Mouse (Mus musculus): ENCODE data around the gene Egfr. TPM values are rescaled to one million over a fixed set of nuclear protein-coding genes. Genes with fewer than 3 reads are reported as not detected.

The Egfr gene
- polyA plus RNA-seq, 1 experiment from 2014 or later: 4.3 TPM

- DNase-seq (ENCODE audit: low spot score): no peak
- no peak overlapping the region for H3K9ac ChIP-seq (ENCODE audit: low read length)
- no peaks in the 10 kb centered on the region for H3K9me3 ChIP-seq (ENCODE audit: control insufficient read depth, low read length)
- H3K4me3 ChIP-seq (ENCODE audit: low read depth, low read length): no peak overlapping the region
- H3K4me1 ChIP-seq (replicated peaks; ENCODE audit: control insufficient read depth, insufficient read depth, low read length): no peaks in the 10 kb centered on the region
- 85% methylated on average over 4 of the region's 4 CpGs for WGBS
- no peak for ATAC-seq (replicated peaks; ENCODE audit: low FRiP score)
- no peak overlapping the region for H3K27ac ChIP-seq (ENCODE audit: low read depth, low read length)
- no peaks in the 10 kb centered on the region for H3K27me3 ChIP-seq (ENCODE audit: control insufficient read depth, insufficient read depth, low read length)
- no peak overlapping the region for H3K4me2 ChIP-seq (ENCODE audit: low read depth, low read length, severe bottlenecking)
- no peaks in the 10 kb centered on the region for H3K36me3 ChIP-seq (ENCODE audit: control insufficient read depth, insufficient read depth, low read length)
Measured at GRCm38 (mm10) chr11:16943016-16943415, 191.0 kb downstream of the Egfr start.

- no peak overlapping the region for H3K9ac ChIP-seq (ENCODE audit: low read length)
- WGBS: 22% methylated on average over 1 of the region's 1 CpGs
- H3K4me3 ChIP-seq (ENCODE audit: low read depth, low read length): no peak overlapping the region
- no peaks in the 10 kb centered on the region for H3K27me3 ChIP-seq (ENCODE audit: control insufficient read depth, insufficient read depth, low read length)
- ATAC-seq (replicated peaks; ENCODE audit: low FRiP score): no peak
- no peaks in the 10 kb centered on the region for H3K36me3 ChIP-seq (ENCODE audit: control insufficient read depth, insufficient read depth, low read length)
- no peaks in the 10 kb centered on the region for H3K9me3 ChIP-seq (ENCODE audit: control insufficient read depth, low read length)
- DNase-seq (ENCODE audit: low spot score): no peak
- H3K4me2 ChIP-seq (ENCODE audit: low read depth, low read length, severe bottlenecking): no peak overlapping the region
- 0 out of 2 replicates have a peak, but pooled peaks cover 4% of the 10 kb centered on the region for H3K4me1 ChIP-seq (replicated peaks; ENCODE audit: control insufficient read depth, insufficient read depth, low read length)
- H3K27ac ChIP-seq (ENCODE audit: low read depth, low read length): no peak overlapping the region
Measured at GRCm38 (mm10) chr11:16948756-16949155, 196.8 kb downstream of the Egfr start.

- Histone ChIP-seq H3K4me3 (ENCODE audit: low read depth, low read length) (peak overlapping the region; percentile 58), H3K4me2 (ENCODE audit: low read depth, low read length, severe bottlenecking) (peak overlapping the region; percentile 35), H3K27me3 (ENCODE audit: control insufficient read depth, insufficient read depth, low read length) (no peaks in the 10 kb centered on the region), H3K27ac (ENCODE audit: low read depth, low read length) (no peak overlapping the region), H3K4me1 (replicated peaks; ENCODE audit: control insufficient read depth, insufficient read depth, low read length) (0 out of 2 replicates have a peak, but pooled peaks cover 4% of the 10 kb centered on the region), H3K36me3 (ENCODE audit: control insufficient read depth, insufficient read depth, low read length) (no peaks in the 10 kb centered on the region), H3K9ac (ENCODE audit: low read length) (peak overlapping the region; percentile 43), H3K9me3 (ENCODE audit: control insufficient read depth, low read length) (no peaks in the 10 kb centered on the region)
- 52% methylated on average over 13 of the region's 13 CpGs for WGBS
- DNase-seq (ENCODE audit: low spot score) (no peak), ATAC-seq (replicated peaks; ENCODE audit: low FRiP score) (no peak)
Measured at GRCm38 (mm10) chr11:16950226-16950975, 198.4 kb downstream of the Egfr start.

- Histone ChIP-seq H3K27ac (ENCODE audit: low read depth, low read length) (peak within 1 kb of the TSS; percentile 70; the same call in 1 of the 2 replicates), H3K27me3 (ENCODE audit: control insufficient read depth, insufficient read depth, low read length) (no peaks in the 10 kb centered on the region), H3K9ac (ENCODE audit: low read length) (peak within 1 kb of the TSS; percentile 72), H3K4me3 (ENCODE audit: low read depth, low read length) (peak within 1 kb of the TSS; percentile 58), H3K9me3 (ENCODE audit: control insufficient read depth, low read length) (no peaks in the 10 kb centered on the region), H3K36me3 (ENCODE audit: control insufficient read depth, insufficient read depth, low read length) (no peaks in the 10 kb centered on the region), H3K4me1 (replicated peaks; ENCODE audit: control insufficient read depth, insufficient read depth, low read length) (0 out of 2 replicates have a peak, but pooled peaks cover 4% of the 10 kb centered on the region), H3K4me2 (ENCODE audit: low read depth, low read length, severe bottlenecking) (peak within 1 kb of the TSS; percentile 79)
- peak; percentile 95 for DNase-seq (ENCODE audit: low spot score)
- under 1% methylated on average over 38 of the region's 38 CpGs for WGBS
- ATAC-seq (replicated peaks; ENCODE audit: low FRiP score): peak; percentile 100
Measured at GRCm38 (mm10) chr11:16950976-16951760, 199.2 kb downstream of the Egfr start, which contains the start of gene Fbxo48. Gene Fbxo48, plus strand, starts transcription at chr11:16951375.

GRCm38 (mm10) chr11:16951761-16952010 is 199.7 kb downstream of the Egfr start:
- H3K4me2 ChIP-seq (ENCODE audit: low read depth, low read length, severe bottlenecking): peak overlapping the region; percentile 79
- 5% methylated on average over 9 of the region's 9 CpGs for WGBS
- H3K4me1 ChIP-seq (replicated peaks; ENCODE audit: control insufficient read depth, insufficient read depth, low read length): 0 out of 2 replicates have a peak, but pooled peaks cover 4% of the 10 kb centered on the region
- DNase-seq (ENCODE audit: low spot score) (no peak), ATAC-seq (replicated peaks; ENCODE audit: low FRiP score) (no peak)
- no peaks in the 10 kb centered on the region for H3K27me3 ChIP-seq (ENCODE audit: control insufficient read depth, insufficient read depth, low read length)
- H3K9ac ChIP-seq (ENCODE audit: low read length): peak overlapping the region; percentile 72
- H3K27ac ChIP-seq (ENCODE audit: low read depth, low read length): peak overlapping the region; percentile 70; the same call in 1 of the 2 replicates
- H3K36me3 ChIP-seq (ENCODE audit: control insufficient read depth, insufficient read depth, low read length): no peaks in the 10 kb centered on the region
- H3K4me3 ChIP-seq (ENCODE audit: low read depth, low read length): peak overlapping the region; percentile 58
- no peaks in the 10 kb centered on the region for H3K9me3 ChIP-seq (ENCODE audit: control insufficient read depth, low read length)

- Histone ChIP-seq H3K27ac (ENCODE audit: low read depth, low read length) (no peak overlapping the region), H3K9me3 (ENCODE audit: control insufficient read depth, low read length) (no peaks in the 10 kb centered on the region), H3K36me3 (ENCODE audit: control insufficient read depth, insufficient read depth, low read length) (no peaks in the 10 kb centered on the region), H3K27me3 (ENCODE audit: control insufficient read depth, insufficient read depth, low read length) (no peaks in the 10 kb centered on the region), H3K4me2 (ENCODE audit: low read depth, low read length, severe bottlenecking) (no peak overlapping the region), H3K9ac (ENCODE audit: low read length) (no peak overlapping the region), H3K4me1 (replicated peaks; ENCODE audit: control insufficient read depth, insufficient read depth, low read length) (0 out of 2 replicates have a peak, but pooled peaks cover 4% of the 10 kb centered on the region), H3K4me3 (ENCODE audit: low read depth, low read length) (no peak overlapping the region)
- DNase-seq (ENCODE audit: low spot score): no peak
- 90% methylated on average over 6 of the region's 6 CpGs for WGBS
- ATAC-seq (replicated peaks; ENCODE audit: low FRiP score): no peak
Measured at GRCm38 (mm10) chr11:16956115-16956862, 204.3 kb downstream of the Egfr start.

- Histone ChIP-seq H3K4me2 (ENCODE audit: low read depth, low read length, severe bottlenecking) (no peak overlapping the region), H3K4me3 (ENCODE audit: low read depth, low read length) (no peak overlapping the region), H3K36me3 (ENCODE audit: control insufficient read depth, insufficient read depth, low read length) (no peaks in the 10 kb centered on the region), H3K9ac (ENCODE audit: low read length) (no peak overlapping the region), H3K4me1 (replicated peaks; ENCODE audit: control insufficient read depth, insufficient read depth, low read length) (0 out of 2 replicates have a peak, but pooled peaks cover under 1% of the 10 kb centered on the region), H3K9me3 (ENCODE audit: control insufficient read depth, low read length) (no peaks in the 10 kb centered on the region), H3K27me3 (ENCODE audit: control insufficient read depth, insufficient read depth, low read length) (no peaks in the 10 kb centered on the region), H3K27ac (ENCODE audit: low read depth, low read length) (no peak overlapping the region)
- ATAC-seq (replicated peaks; ENCODE audit: low FRiP score): no peak
- 93% methylated on average over 6 of the region's 6 CpGs for WGBS
- DNase-seq (ENCODE audit: low spot score): no peak
Measured at GRCm38 (mm10) chr11:16957030-16957429, 205.0 kb downstream of the Egfr start.

GRCm38 (mm10) chr11:16958520-16958919 is 206.5 kb downstream of the Egfr start:
- WGBS: 87% methylated on average over 1 of the region's 1 CpGs
- H3K4me2 ChIP-seq (ENCODE audit: low read depth, low read length, severe bottlenecking): no peak overlapping the region
- H3K4me1 ChIP-seq (replicated peaks; ENCODE audit: control insufficient read depth, insufficient read depth, low read length): no peaks in the 10 kb centered on the region
- H3K27me3 ChIP-seq (ENCODE audit: control insufficient read depth, insufficient read depth, low read length): no peaks in the 10 kb centered on the region
- H3K9me3 ChIP-seq (ENCODE audit: control insufficient read depth, low read length): no peaks in the 10 kb centered on the region
- H3K36me3 ChIP-seq (ENCODE audit: control insufficient read depth, insufficient read depth, low read length): no peaks in the 10 kb centered on the region
- no peak overlapping the region for H3K27ac ChIP-seq (ENCODE audit: low read depth, low read length)
- ATAC-seq (replicated peaks; ENCODE audit: low FRiP score) (no peak), DNase-seq (ENCODE audit: low spot score) (no peak)
- H3K4me3 ChIP-seq (ENCODE audit: low read depth, low read length): no peak overlapping the region
- no peak overlapping the region for H3K9ac ChIP-seq (ENCODE audit: low read length)

Data from forebrain, embryonic 11.5 days (tissue).